Mouse (Mus musculus) naive thymus-derived CD4-positive, alpha-beta T cell, adult 2 months (primary cell): ENCODE measurements around the gene Csnk2a2.

Experiments
- DNase-seq: peaks from one replicate; pipeline ENCODE4 v3.0.0-alpha.2; 2011; ENCODE audit warnings: low read depth

Gene Csnk2a2

GRCm38 (mm10) chr8:95487800-95488697 lies 1.8 kb downstream of the Csnk2a2 start:
- peak; percentile 39 for DNase-seq

GRCm38 (mm10) chr8:95470008-95470407 lies 19.8 kb downstream of the Csnk2a2 start:
- no peak for DNase-seq

- no peak for DNase-seq
Measured at GRCm38 (mm10) chr8:95468995-95469394, 20.8 kb downstream of the Csnk2a2 start.

GRCm38 (mm10) chr8:95466543-95466942 lies 23.3 kb downstream of the Csnk2a2 start:
- no peak for DNase-seq

GRCm38 (mm10) chr8:95452518-95452917 lies 37.3 kb downstream of the Csnk2a2 start:
- no peak for DNase-seq

- no peak for DNase-seq
Measured at GRCm38 (mm10) chr8:95450271-95450670, 39.6 kb downstream of the Csnk2a2 start.

- DNase-seq, result no peak
Measured at GRCm38 (mm10) chr8:95447661-95448060, 42.2 kb downstream of the Csnk2a2 start.

GRCm38 (mm10) chr8:95445042-95445441 lies 44.8 kb downstream of the Csnk2a2 start:
- no peak for DNase-seq

GRCm38 (mm10) chr8:95441491-95442039 lies 48.3 kb downstream of the Csnk2a2 start:
- DNase-seq, result no peak

GRCm38 (mm10) chr8:95440168-95440709 lies 49.6 kb downstream of the Csnk2a2 start:
- no peak for DNase-seq

GRCm38 (mm10) chr8:95439421-95439820 lies 50.4 kb downstream of the Csnk2a2 start:
- no peak for DNase-seq

GRCm38 (mm10) chr8:95437341-95437992 lies 52.4 kb downstream of the Csnk2a2 start:
- no peak for DNase-seq

GRCm38 (mm10) chr8:95435930-95436329 lies 53.9 kb downstream of the Csnk2a2 start:
- DNase-seq, result no peak

- DNase-seq, result peak; percentile 19
Measured at GRCm38 (mm10) chr8:95435471-95435870, 54.4 kb downstream of the Csnk2a2 start.

- DNase-seq, result peak; percentile 99
Measured at GRCm38 (mm10) chr8:95434686-95435439, 55.0 kb downstream of the Csnk2a2 start, which contains the start of gene Cfap20. Gene Cfap20 (minus strand): TSS chr8:95434869.

GRCm38 (mm10) chr8:95434233-95434632 lies 55.6 kb downstream of the Csnk2a2 start:
- DNase-seq, result no peak

GRCm38 (mm10) chr8:95433124-95433523 lies 56.7 kb downstream of the Csnk2a2 start:
- DNase-seq, result no peak

GRCm38 (mm10) chr8:95432471-95432870 lies 57.4 kb downstream of the Csnk2a2 start:
- DNase-seq, result no peak

- DNase-seq, result no peak
Measured at GRCm38 (mm10) chr8:95429945-95430344, 59.9 kb downstream of the Csnk2a2 start.

GRCm38 (mm10) chr8:95427594-95428535 lies 62.0 kb downstream of the Csnk2a2 start:
- peak; percentile 87 for DNase-seq
